26 mouse cellular contexts compared by ENCODE assay signal in genomic region chr1:59186317-59186716, GRCm38 (mm10). TPM values are rescaled to one million over a fixed set of nuclear protein-coding genes. Genes with fewer than 3 reads are reported as not detected.
"Had no signal": no experiment of that assay in that cellular context is flagged by ENCODE, and none has a peak within 500 bp of the region (broad histone marks: within the 10 kb centered on the region; RNA-seq: fewer than 3 reads in every experiment).

No protein-coding gene starts in this region.

- H3K27ac ChIP-seq: embryonic facial prominence, embryonic 10.5 days; embryonic facial prominence, embryonic 12.5 days; embryonic facial prominence, embryonic 13.5 days; embryonic facial prominence, embryonic 15.5 days; forebrain, embryonic 10.5 days; forebrain, embryonic 12.5 days; forebrain, embryonic 13.5 days; forebrain, embryonic 15.5 days; gastrocnemius, adult 2 months; heart, adult 2 months; heart, embryonic 10.5 days had no signal

- H3K27me3 ChIP-seq: embryonic facial prominence, embryonic 12.5 days; embryonic facial prominence, embryonic 13.5 days; embryonic facial prominence, embryonic 15.5 days; forebrain, embryonic 12.5 days; forebrain, embryonic 13.5 days; forebrain, embryonic 15.5 days had no signal

- DNase-seq: cerebellum, adult 8-10 months; cerebellum, adult 9-10 months; cerebellum, adult 9-11 months; cerebellum, postnatal 10 days; cerebellum, postnatal 14 days; cerebellum, postnatal 25 days; cerebellum, postnatal 36 days; embryo, embryonic 11 days; forebrain, postnatal 0 days; gastrocnemius, adult 2 months; gastrocnemius, postnatal 10 days; gastrocnemius, postnatal 14 days; gastrocnemius, postnatal 25 days; gastrocnemius, postnatal 36 days; heart, adult 18-20 months; heart, adult 2 months had no signal

- H3K9ac ChIP-seq: embryonic facial prominence, embryonic 12.5 days; embryonic facial prominence, embryonic 13.5 days; embryonic facial prominence, embryonic 15.5 days; forebrain, embryonic 12.5 days; forebrain, embryonic 13.5 days; forebrain, embryonic 15.5 days; forebrain, postnatal 0 days had no signal

- H3K4me2 ChIP-seq: embryonic facial prominence, embryonic 12.5 days; embryonic facial prominence, embryonic 13.5 days; embryonic facial prominence, embryonic 15.5 days; forebrain, embryonic 12.5 days; forebrain, embryonic 13.5 days; forebrain, embryonic 15.5 days had no signal

- H3K9me3 ChIP-seq: embryonic facial prominence, embryonic 10.5 days; embryonic facial prominence, embryonic 12.5 days; embryonic facial prominence, embryonic 13.5 days; embryonic facial prominence, embryonic 15.5 days; forebrain, embryonic 10.5 days; forebrain, embryonic 12.5 days; forebrain, embryonic 13.5 days; forebrain, embryonic 15.5 days; heart, embryonic 10.5 days had no signal

- H3K4me3 ChIP-seq: embryonic facial prominence, embryonic 10.5 days; embryonic facial prominence, embryonic 12.5 days; embryonic facial prominence, embryonic 13.5 days; embryonic facial prominence, embryonic 15.5 days; erythroblast, embryonic 14.5 days; forebrain, embryonic 10.5 days; forebrain, embryonic 12.5 days; forebrain, embryonic 13.5 days; forebrain, embryonic 15.5 days; gastrocnemius, adult 2 months; heart, adult 2 months; heart, embryonic 10.5 days had no signal

- H3K4me1 ChIP-seq: embryonic facial prominence, embryonic 10.5 days; embryonic facial prominence, embryonic 12.5 days; embryonic facial prominence, embryonic 13.5 days; embryonic facial prominence, embryonic 15.5 days; forebrain, embryonic 10.5 days; forebrain, embryonic 12.5 days; forebrain, embryonic 13.5 days; forebrain, embryonic 15.5 days; heart, embryonic 10.5 days had no signal

RNA-seq across cellular contexts. Expression of gene Mpp4, which starts 23.1 kb away (rescaled TPM):
- total RNA-seq: gastrocnemius, postnatal 14 days; heart, adult 2 months had no signal
